Mouse (Mus musculus) hindbrain, postnatal 0 days (tissue): ENCODE data around the gene Use1. TPM values are rescaled to one million over a fixed set of nuclear protein-coding genes. Genes with fewer than 3 reads are reported as not detected.
A peak's percentile ranks its signal among the peaks of the same experiment; 100 is the strongest.

Experiments used
- ATAC-seq: fragments of 200-750 bp; cut with Nextera tagmentation; 2 replicates; pipeline ENCODE4 v1.8.0; 2017; ENCODE audit warnings: mild to moderate bottlenecking, moderate TSS enrichment, moderate library complexity
- DNase-seq: peaks from one replicate; pipeline ENCODE4 v3.0.0-alpha.2; 2015; ENCODE audit warnings: low spot score
- H3K27ac ChIP-seq: fragments of 300-500 bp; sonication (generic); 2 replicates; pipeline ENCODE4 v1.5.1; 2014; ENCODE audit warnings: mild to moderate bottlenecking
- H3K27me3 ChIP-seq: fragments of 300-500 bp; sonication (generic); 2 replicates; pipeline ENCODE4 v1.6.1; 2014; ENCODE audit warnings: low read length, mixed read lengths; ENCODE audit not compliant: insufficient read depth
- H3K36me3 ChIP-seq: fragments of 300-500 bp; sonication (generic); 2 replicates; pipeline ENCODE4 v1.6.1; 2014; ENCODE audit warnings: low read length, mixed read lengths; ENCODE audit not compliant: insufficient read depth
- H3K4me1 ChIP-seq: fragments of 300-500 bp; sonication (generic); 2 replicates; pipeline ENCODE4 v1.6.1; 2014; ENCODE audit warnings: antibody characterized with exemption, low read length, mixed read lengths; ENCODE audit not compliant: insufficient read depth
- H3K4me2 ChIP-seq: fragments of 300-500 bp; sonication (generic); 2 replicates; pipeline ENCODE4 v1.6.1; 2014; ENCODE audit warnings: low read depth, mild to moderate bottlenecking, low read length, moderate library complexity, mixed read lengths
- H3K4me3 ChIP-seq: fragments of 300-500 bp; sonication (generic); 2 replicates; pipeline ENCODE4 v1.5.1; 2014; ENCODE audit warnings: low read length
- H3K9ac ChIP-seq: fragments of 300-500 bp; sonication (generic); replicated peaks from 2 replicates; pipeline ENCODE4 v1.6.1; 2014; ENCODE audit warnings: mild to moderate bottlenecking, low read length, moderate library complexity, mixed read lengths
- H3K9me3 ChIP-seq: fragments of 300-500 bp; sonication (generic); 2 replicates; pipeline ENCODE4 v1.6.1; 2016; ENCODE audit warnings: low read length, mixed read lengths
- CTCF ChIP-seq: IDR thresholded peaks from 2 replicates; pipeline ENCODE4 v1.5.1; 2016; ENCODE audit warnings: antibody characterized with exemption, control low read depth, low read depth
- WGBS: fragments of 180-500 bp; shearing (Covaris S2); extraction: QIAGEN DNeasy Blood & Tissue Kit; methylation state at CpG from one replicate; pipeline ENCODE4 v1.1.7; 2014; 5-methylcytosine and 5-hydroxymethylcytosine counted together
- polyA plus RNA-seq: library from polyadenylated mRNA; unstranded; fragments of >200 nt; fragmentation: Nextera tagmentation; extraction: Ambion mirVana; gene quantifications from 2 replicates; pipeline ENCODE4 v1.2.1, GENCODE M21; 2015
- total RNA-seq: library from RNA; depleted of rRNA; stranded (reverse); fragments of >200 nt; gene quantifications from 2 replicates; pipeline ENCODE4 v1.2.3, GENCODE M21; 2014

Use1 gene
- total and polyA plus RNA-seq, 2 experiments from 2014 or later = 119 to 123 TPM

DNA sequence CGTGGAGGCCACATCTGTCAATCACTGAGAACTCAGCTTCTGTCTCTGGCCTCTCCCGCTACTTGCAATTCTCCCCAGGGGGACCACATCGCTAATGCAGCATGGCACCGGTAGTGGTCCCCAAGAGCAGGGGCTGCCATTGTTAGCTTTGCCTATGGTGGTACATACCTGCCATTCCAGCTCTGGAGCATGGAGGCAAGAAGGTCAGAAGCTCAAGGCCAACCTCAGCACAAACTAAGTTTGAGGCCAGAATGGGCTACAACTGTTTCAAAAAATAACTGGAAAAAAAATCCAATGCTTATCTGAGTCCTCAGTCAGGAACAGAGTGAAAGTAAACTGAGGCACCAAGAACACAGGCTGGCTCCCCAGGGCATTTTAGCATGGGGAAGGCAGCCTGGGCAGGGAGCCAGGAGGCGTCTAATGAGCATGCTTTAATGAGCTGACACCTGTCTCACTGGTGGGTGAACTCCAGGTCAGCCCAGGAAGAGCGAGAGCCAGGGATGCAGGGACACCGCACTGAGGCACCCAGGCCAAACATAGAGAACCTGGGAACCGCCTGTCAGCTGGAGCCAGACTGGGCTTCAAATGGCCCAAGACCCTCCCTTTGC, 9.9 kb downstream of the Use1 start:
- H3K9me3 ChIP-seq = no peaks in the 10 kb centered on the region
- H3K4me1 ChIP-seq = peaks cover 23% of the 10 kb centered on the region
- peak overlapping the region; percentile 29 for H3K4me3 ChIP-seq
- H3K9ac ChIP-seq = peak overlapping the region; percentile 48
- H3K27me3 ChIP-seq = no peaks in the 10 kb centered on the region
- DNase-seq (peak; percentile 20), ATAC-seq (no peak)
- H3K36me3 ChIP-seq = peaks cover 7% of the 10 kb centered on the region; the same call in 1 of the 2 replicates
- peak overlapping the region; percentile 62 for H3K4me2 ChIP-seq
- no peak; the same call in 1 of the 2 replicates for TF ChIP-seq CTCF
- 34% methylated on average over 8 of the region's 8 CpGs for WGBS
- peak overlapping the region; percentile 82 for H3K27ac ChIP-seq

DNA sequence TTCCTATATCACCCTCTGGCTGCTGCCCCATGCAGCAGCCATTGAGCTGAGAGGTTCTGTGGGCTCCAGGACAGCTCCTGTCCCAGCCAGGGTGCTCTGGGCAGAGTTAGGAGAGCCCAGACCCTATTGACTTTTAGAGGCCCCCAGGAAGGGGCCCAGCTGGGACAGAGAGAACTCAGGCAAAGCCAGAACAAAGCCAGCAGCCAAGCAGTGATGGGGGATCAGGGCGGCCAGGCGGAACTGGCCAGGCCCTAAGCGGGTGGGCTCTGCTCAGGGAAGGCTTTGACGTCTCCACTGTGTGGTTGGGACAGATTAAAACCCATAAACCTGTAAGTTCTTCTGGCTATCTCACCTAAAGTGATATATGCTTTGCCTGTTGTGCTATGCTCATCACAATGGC, 12.4 kb downstream of the Use1 start:
- Histone ChIP-seq H3K4me1 (peaks cover 23% of the 10 kb centered on the region), H3K9ac (no peak overlapping the region)
- WGBS = 34% methylated on average over 4 of the region's 4 CpGs

DNA sequence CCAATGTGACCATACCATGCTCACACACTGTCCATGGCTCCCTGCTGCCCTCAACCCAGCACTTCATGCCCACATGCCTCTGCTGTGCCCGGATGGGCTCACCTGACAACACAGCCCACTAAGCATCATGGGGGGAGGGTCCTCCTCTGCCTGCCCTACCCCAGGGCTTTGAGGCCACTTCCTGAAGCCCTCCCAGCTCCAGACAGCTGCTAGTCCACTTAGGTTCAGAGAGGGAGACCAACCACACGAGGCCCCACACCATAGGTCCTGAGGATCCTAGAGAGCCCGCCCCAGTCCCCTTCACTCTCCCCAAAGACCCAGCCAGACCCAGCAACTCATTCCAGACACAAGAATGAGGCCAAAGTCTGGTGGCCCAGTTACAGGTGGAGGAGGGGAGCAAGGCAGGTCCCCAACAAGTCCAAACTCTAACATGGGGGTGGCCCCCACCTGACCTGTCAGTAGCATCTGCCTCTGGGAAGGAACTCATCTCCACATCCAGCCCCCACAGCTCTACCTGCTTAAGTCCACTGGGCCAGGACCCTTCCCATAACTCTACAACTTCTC, 12.9 kb downstream of the Use1 start:
- Histone ChIP-seq H3K27ac (no peak overlapping the region), H3K4me3 (peak overlapping the region; percentile 80), H3K27me3 (no peaks in the 10 kb centered on the region), H3K9ac (peak overlapping the region; percentile 81), H3K9me3 (no peaks in the 10 kb centered on the region), H3K4me1 (peaks cover 23% of the 10 kb centered on the region), H3K36me3 (no peaks in the 10 kb centered on the region), H3K4me2 (peak overlapping the region; percentile 99)
- ATAC-seq = no peak
- no peak for DNase-seq
- WGBS = 39% methylated on average over 3 of the region's 3 CpGs
- TF ChIP-seq CTCF = no peak

More for the DNA sequence above, 12.4 kb downstream of the Use1 start:
- Histone ChIP-seq H3K36me3 (peaks cover 2% of the 10 kb centered on the region; the same call in 1 of the 2 replicates), H3K27ac (no peak overlapping the region), H3K4me3 (no peak overlapping the region), H3K9me3 (no peaks in the 10 kb centered on the region), H3K4me2 (peak overlapping the region; percentile 99), H3K27me3 (no peaks in the 10 kb centered on the region)
- ATAC-seq = no peak
- no peak for DNase-seq
- no peak for TF ChIP-seq CTCF

DNA sequence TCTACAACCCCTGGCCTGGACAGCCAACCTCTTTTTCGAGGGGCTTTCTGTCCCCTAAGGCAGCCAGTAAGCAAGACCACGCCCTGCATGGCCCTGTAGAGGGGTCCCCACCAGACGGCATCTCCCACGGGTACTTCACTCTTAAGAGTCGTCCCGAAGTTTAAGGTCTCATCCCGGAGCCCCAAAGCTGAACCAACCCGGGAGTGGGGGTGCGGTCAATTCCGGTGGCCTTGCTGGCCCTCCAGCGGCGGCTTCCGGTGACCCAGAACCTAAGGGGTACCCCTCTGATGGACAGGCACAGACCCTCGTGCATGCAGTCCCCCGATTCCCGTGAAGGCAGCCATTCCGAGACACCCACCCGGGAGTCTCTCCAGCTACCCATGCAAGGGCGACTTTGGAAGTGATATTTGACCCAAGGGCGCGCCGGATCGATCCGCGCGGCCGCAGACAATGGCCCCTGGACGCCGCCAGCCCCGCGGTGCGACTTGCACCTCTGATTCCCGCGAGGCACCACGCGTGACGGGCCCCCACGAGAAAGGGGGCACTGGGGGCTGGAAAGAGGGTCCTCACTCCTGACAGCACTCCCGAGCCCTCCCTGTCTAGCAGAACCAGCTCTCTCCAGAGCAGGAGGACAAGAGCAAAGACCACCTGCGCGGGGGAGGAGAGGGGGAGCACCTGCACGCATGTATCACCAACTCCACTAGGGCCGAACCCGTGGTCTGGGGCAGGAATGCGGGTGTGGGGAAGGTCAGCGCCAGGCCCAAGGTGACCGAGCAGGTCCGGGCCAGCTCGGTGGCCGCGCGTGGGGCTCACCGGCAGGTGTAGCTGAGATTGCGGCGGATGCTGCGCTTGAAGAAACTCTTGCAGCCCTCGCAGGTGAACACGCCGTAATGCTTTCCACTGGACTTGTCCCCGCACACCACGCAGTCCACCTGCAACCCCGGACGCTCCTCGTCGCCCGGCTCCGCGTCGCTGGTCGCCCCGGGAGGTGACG, 13.8 kb downstream of the Use1 start:
- peak overlapping the region; percentile 80 for H3K4me3 ChIP-seq
- H3K27me3 ChIP-seq = no peaks in the 10 kb centered on the region
- H3K4me2 ChIP-seq = peak overlapping the region; percentile 99
- H3K36me3 ChIP-seq = no peaks in the 10 kb centered on the region
- peak overlapping the region; percentile 81 for H3K9ac ChIP-seq
- no peak for DNase-seq
- peaks cover 23% of the 10 kb centered on the region for H3K4me1 ChIP-seq
- H3K9me3 ChIP-seq = no peaks in the 10 kb centered on the region
- ATAC-seq = no peak
- no peak for TF ChIP-seq CTCF
- 3% methylated on average over 67 of the region's 72 CpGs for WGBS
- H3K27ac ChIP-seq = peak overlapping the region; percentile 89; the same call in 1 of the 2 replicates

DNA sequence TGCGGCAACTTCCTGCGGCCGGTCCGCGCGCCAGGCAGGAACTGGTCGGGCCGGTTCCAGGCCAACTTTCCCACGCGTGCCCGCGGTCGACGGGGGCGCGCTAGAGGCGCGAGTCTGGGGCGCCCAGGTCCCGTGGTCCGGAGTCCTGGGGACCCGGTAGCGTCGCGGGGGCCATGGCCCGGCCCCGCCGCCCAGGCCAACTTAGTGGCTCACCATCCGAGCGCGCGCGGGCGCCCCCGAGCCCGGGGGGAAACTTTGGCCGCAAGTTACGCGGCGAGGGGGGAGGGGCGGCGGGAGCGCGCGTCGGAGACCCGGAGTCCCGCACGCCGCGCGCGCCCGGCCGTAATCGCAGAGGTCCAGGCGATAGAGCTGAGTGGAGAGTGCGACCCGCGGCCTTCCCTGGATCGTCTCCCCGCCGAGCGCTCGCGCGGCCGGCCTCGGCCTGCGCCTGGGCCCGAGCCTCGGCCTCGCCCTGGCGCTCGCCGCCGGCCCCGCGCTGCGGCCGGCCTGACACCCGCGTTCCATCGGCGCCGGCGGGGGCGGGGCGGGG, 14.8 kb downstream of the Use1 start, which contains the start of gene Nr2f6:
Gene Nr2f6 (minus strand): TSS at position 540 of the 550 bp plus-strand sequence.
- WGBS = 3% methylated on average over 48 of the region's 89 CpGs

More for the DNA sequence above, 14.8 kb downstream of the Use1 start, which contains the start of gene Nr2f6:
- H3K27me3 ChIP-seq = no peaks in the 10 kb centered on the region
- H3K4me3 ChIP-seq = peak within 1 kb of the TSS; percentile 80
- peak; percentile 74 for DNase-seq
- H3K4me1 ChIP-seq = peaks cover 15% of the 10 kb centered on the region
- H3K27ac ChIP-seq = peak within 1 kb of the TSS; percentile 89
- peak within 1 kb of the TSS; percentile 99 for H3K4me2 ChIP-seq
- no peak for TF ChIP-seq CTCF
- H3K9ac ChIP-seq = peak within 1 kb of the TSS; percentile 81
- H3K36me3 ChIP-seq = no peaks in the 10 kb centered on the region
- ATAC-seq = peak; percentile 74
- no peaks in the 10 kb centered on the region for H3K9me3 ChIP-seq
